Mouse (Mus musculus): Measurements from ENCODE around the gene Nbas. TPM values are rescaled to one million over a fixed set of nuclear protein-coding genes. Genes with fewer than 3 reads are reported as not detected.

Nbas gene
- polyA plus RNA-seq (2012; rRNA removed): 21.1 and 23.6 TPM in 2 replicates
- polyA plus RNA-seq (2014; fragmentation: Nextera tagmentation; extraction: Ambion mirVana): 18.9 and 19.0 TPM in 2 replicates

DNA sequence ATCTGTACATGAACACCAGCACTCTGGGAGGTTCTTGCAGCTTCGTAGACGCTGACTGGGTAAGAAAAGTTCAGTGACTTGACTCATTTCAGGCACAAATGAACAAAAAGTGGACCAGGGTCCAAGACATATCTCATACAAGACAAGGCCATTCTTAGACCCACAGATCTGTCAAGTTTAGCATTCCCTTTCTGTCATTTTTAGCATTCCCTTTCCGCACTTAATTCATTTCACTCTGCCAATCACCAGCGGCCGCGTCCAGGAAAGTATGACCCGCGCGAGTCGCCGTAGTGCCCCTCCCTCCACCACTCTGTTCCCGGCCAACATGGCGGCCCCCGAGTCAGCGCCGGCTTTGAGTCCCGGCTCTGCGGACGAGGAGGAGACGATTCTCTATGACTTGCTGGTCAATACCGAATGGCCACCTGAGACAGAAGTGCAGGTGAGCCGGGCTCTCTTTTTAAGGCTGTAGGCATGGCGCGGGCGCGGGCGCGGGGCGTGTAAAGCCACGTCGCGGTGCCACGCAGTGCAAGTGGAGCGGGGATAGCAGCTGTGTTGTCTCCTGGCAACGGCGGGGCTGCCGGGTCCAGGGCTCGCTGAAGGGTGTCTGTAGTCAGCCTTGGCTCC is at the start of gene Nbas:
Gene Nbas (plus strand): TSS at position 308 of the 624 bp plus-strand sequence.
- DNase-seq (ENCODE audit: low spot score) (peak; percentile 80), ATAC-seq (ENCODE audit: low FRiP score, low read depth) (peak; percentile 95)
- H3K4me1 ChIP-seq (ENCODE audit: control insufficient read depth, insufficient read depth, low read length): 0 out of 2 replicates have a peak, but pooled peaks cover 5% of the 10 kb centered on the region
- 0 out of 2 replicates have a peak, but pooled peaks have one; percentile 23 for TF ChIP-seq POLR2A (IDR thresholded peaks at IDR 0.05; ENCODE audit: borderline replicate concordance, extremely low read depth, insufficient read depth, insufficient read length)
- H3K27me3 ChIP-seq (ENCODE audit: control insufficient read depth, insufficient read depth, low read length): no peaks in the 10 kb centered on the region
- peak within 1 kb of the TSS; percentile 84 for H3K4me3 ChIP-seq (replicated peaks; ENCODE audit: low read length)
- 3% methylated on average over 38 of the region's 38 CpGs for WGBS
- no peak within 1 kb of the TSS for H3K27ac ChIP-seq (replicated peaks; ENCODE audit: low read depth, low read length)
- peak within 1 kb of the TSS; percentile 57 for H3K4me2 ChIP-seq (replicated peaks; ENCODE audit: low read depth, low read length, severe bottlenecking)
- no peaks in the 10 kb centered on the region for H3K9me3 ChIP-seq (ENCODE audit: control insufficient read depth, low read length)
- no peaks in the 10 kb centered on the region for H3K36me3 ChIP-seq (ENCODE audit: control insufficient read depth, insufficient read depth, low read length)
- H3K9ac ChIP-seq (ENCODE audit: low read depth, low read length, severe bottlenecking): peak within 1 kb of the TSS; percentile 84

DNA sequence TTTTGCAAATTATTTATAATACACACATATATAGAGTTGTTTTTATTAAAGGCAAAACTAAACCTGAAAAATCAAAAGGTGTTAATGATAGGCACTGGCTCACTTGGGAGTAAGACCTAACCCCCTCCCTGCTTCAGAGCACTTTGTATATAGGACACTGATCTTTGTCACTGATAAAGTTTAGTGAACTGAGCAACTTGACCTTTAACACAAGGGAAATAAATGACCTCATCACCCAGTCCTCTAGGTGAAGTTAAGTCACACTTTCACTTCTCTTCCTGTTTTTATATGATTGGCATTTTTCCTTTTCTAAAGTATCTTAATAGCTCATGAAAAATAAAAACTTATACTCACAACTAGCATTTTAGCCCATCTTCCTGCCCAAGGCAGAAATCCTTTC is 26.5 kb upstream of the Nbas start:
- H3K36me3 ChIP-seq (ENCODE audit: control insufficient read depth, insufficient read depth, low read length): peaks cover 53% of the 10 kb centered on the region
- H3K27me3 ChIP-seq (ENCODE audit: control insufficient read depth, insufficient read depth, low read length): no peaks in the 10 kb centered on the region
- no peak overlapping the region for H3K9ac ChIP-seq (ENCODE audit: low read depth, low read length, severe bottlenecking)
- H3K4me2 ChIP-seq (replicated peaks; ENCODE audit: low read depth, low read length, severe bottlenecking): no peak overlapping the region
- H3K4me3 ChIP-seq (replicated peaks; ENCODE audit: low read length): no peak overlapping the region
- H3K27ac ChIP-seq (replicated peaks; ENCODE audit: low read depth, low read length): no peak overlapping the region
- no peaks in the 10 kb centered on the region for H3K9me3 ChIP-seq (ENCODE audit: control insufficient read depth, low read length)
- DNase-seq (ENCODE audit: low spot score): no peak
- TF ChIP-seq POLR2A (IDR thresholded peaks at IDR 0.05; ENCODE audit: borderline replicate concordance, extremely low read depth, insufficient read depth, insufficient read length): no peak
- no peak for ATAC-seq (ENCODE audit: low FRiP score, low read depth)
- H3K4me1 ChIP-seq (ENCODE audit: control insufficient read depth, insufficient read depth, low read length): no peaks in the 10 kb centered on the region

DNA sequence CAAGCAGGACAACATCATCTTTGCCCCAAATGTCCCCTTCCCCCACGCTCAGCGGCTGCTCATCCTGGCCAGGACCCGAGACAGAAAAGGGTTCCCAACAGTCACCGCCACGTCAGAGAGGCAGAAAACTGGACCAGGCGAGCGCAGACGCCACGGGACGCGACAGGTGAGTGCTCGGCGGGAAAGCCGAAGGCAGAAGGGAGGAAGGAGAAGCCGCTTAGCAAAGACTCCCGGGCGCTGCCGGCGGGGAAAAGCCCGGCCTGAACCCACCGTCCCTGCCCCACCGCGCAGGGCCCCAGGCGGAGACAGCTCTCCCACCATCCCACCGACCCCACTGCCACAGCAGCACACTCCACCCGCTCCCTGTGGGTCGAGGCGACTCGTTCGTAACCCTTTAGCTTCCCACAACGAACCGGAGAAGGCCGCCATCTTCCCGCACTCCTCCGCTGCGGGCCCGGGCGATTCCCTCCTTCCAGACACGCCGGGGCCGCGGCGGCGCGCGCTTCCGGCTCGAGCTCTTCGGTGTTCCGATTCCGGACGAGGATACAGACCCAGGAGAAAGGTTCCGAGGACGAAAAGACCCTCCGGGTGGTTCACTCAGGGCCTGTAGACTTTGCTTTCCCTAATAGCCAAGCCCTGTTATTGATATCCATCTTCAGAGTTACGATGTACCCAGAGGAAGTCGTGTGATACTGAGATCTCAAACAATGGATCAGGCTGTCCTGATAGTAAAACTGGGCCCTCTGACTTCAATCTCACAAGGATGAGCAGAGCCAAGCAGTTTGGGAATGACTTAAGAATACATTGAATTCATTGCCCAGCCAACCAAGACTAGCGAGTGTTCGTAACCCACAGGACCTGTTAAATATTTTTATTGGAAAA is 20.0 kb upstream of the Nbas start, which contains the start of gene Ddx1:
Gene Ddx1 (minus strand): TSS at position 523 of the 882 bp plus-strand sequence.
- 3% methylated on average over 59 of the region's 59 CpGs for WGBS
- Histone ChIP-seq H3K27me3 (ENCODE audit: control insufficient read depth, insufficient read depth, low read length) (no peaks in the 10 kb centered on the region), H3K9ac (ENCODE audit: low read depth, low read length, severe bottlenecking) (peak within 1 kb of the TSS; percentile 93), H3K4me2 (replicated peaks; ENCODE audit: low read depth, low read length, severe bottlenecking) (peak within 1 kb of the TSS; percentile 52), H3K27ac (replicated peaks; ENCODE audit: low read depth, low read length) (peak within 1 kb of the TSS; percentile 85), H3K36me3 (ENCODE audit: control insufficient read depth, insufficient read depth, low read length) (peaks cover 11% of the 10 kb centered on the region), H3K4me3 (replicated peaks; ENCODE audit: low read length) (peak within 1 kb of the TSS; percentile 70), H3K4me1 (ENCODE audit: control insufficient read depth, insufficient read depth, low read length) (0 out of 2 replicates have a peak, but pooled peaks cover 5% of the 10 kb centered on the region), H3K9me3 (ENCODE audit: control insufficient read depth, low read length) (no peaks in the 10 kb centered on the region)
- ATAC-seq (ENCODE audit: low FRiP score, low read depth) (peak; percentile 94), DNase-seq (ENCODE audit: low spot score) (peak; percentile 66)
- peak; percentile 83; the same call in 1 of the 2 replicates for TF ChIP-seq POLR2A (IDR thresholded peaks at IDR 0.05; ENCODE audit: borderline replicate concordance, extremely low read depth, insufficient read depth, insufficient read length)

DNA sequence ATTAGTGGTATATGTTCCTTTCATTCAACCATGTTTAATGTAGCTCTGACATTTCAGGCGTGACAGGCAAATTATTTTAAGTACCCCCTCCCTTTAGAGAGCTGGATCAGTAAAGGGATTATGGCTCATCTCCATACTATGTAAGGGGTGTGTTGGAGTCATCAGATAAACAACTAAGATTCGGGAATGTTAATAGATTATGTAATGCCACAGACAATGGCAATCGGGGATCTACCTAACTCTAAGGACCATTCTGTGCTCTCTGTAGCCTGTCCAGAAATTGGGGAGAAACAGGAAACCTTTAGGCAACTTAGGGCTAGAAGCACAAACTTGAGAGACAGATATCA is 19.4 kb upstream of the Nbas start:
- H3K36me3 ChIP-seq (ENCODE audit: control insufficient read depth, insufficient read depth, low read length): peaks cover 5% of the 10 kb centered on the region; the same call in 1 of the 2 replicates
- no peaks in the 10 kb centered on the region for H3K27me3 ChIP-seq (ENCODE audit: control insufficient read depth, insufficient read depth, low read length)
- 86% methylated on average over 3 of the region's 3 CpGs for WGBS
- H3K9me3 ChIP-seq (ENCODE audit: control insufficient read depth, low read length): no peaks in the 10 kb centered on the region
- peak overlapping the region; percentile 70 for H3K4me3 ChIP-seq (replicated peaks; ENCODE audit: low read length)
- peak overlapping the region; percentile 93 for H3K9ac ChIP-seq (ENCODE audit: low read depth, low read length, severe bottlenecking)
- no peak overlapping the region for H3K27ac ChIP-seq (replicated peaks; ENCODE audit: low read depth, low read length)
- H3K4me2 ChIP-seq (replicated peaks; ENCODE audit: low read depth, low read length, severe bottlenecking): peak overlapping the region; percentile 52
- H3K4me1 ChIP-seq (ENCODE audit: control insufficient read depth, insufficient read depth, low read length): 0 out of 2 replicates have a peak, but pooled peaks cover 5% of the 10 kb centered on the region
- TF ChIP-seq POLR2A (IDR thresholded peaks at IDR 0.05; ENCODE audit: borderline replicate concordance, extremely low read depth, insufficient read depth, insufficient read length): no peak
- no peak for DNase-seq (ENCODE audit: low spot score)
- no peak; the same call in 1 of the 2 replicates for ATAC-seq (ENCODE audit: low FRiP score, low read depth)

DNA sequence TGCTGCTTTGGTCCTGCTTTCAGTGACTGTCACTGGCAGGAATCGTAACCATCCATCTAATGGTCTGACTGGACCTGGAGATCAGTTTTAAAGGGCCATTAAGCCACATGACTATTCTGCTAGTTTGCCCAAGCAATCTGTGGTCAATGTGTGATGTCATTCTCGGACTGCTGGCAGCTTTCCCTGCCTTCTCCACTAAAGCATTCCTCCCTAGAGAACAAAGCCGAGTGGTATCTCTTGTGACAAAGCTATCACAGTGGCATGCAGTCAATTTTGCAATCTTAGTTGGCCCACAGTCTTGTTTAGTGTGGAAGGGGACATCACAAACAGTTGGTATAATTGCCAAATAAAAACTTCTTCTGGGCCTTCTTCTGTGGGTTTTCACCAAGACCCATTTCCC is 13.9 kb upstream of the Nbas start:
- Histone ChIP-seq H3K27me3 (ENCODE audit: control insufficient read depth, insufficient read depth, low read length) (no peaks in the 10 kb centered on the region), H3K4me1 (ENCODE audit: control insufficient read depth, insufficient read depth, low read length) (no peaks in the 10 kb centered on the region), H3K4me2 (replicated peaks; ENCODE audit: low read depth, low read length, severe bottlenecking) (no peak overlapping the region), H3K36me3 (ENCODE audit: control insufficient read depth, insufficient read depth, low read length) (no peaks in the 10 kb centered on the region), H3K27ac (replicated peaks; ENCODE audit: low read depth, low read length) (no peak overlapping the region), H3K9ac (ENCODE audit: low read depth, low read length, severe bottlenecking) (no peak overlapping the region), H3K9me3 (ENCODE audit: control insufficient read depth, low read length) (no peaks in the 10 kb centered on the region), H3K4me3 (replicated peaks; ENCODE audit: low read length) (no peak overlapping the region)
- TF ChIP-seq POLR2A (IDR thresholded peaks at IDR 0.05; ENCODE audit: borderline replicate concordance, extremely low read depth, insufficient read depth, insufficient read length): no peak
- 35% methylated on average over 3 of the region's 3 CpGs for WGBS
- ATAC-seq (ENCODE audit: low FRiP score, low read depth) (no peak), DNase-seq (ENCODE audit: low spot score) (no peak)
